Mouse (Mus musculus): ENCODE data around the gene Wdr31. TPM values are rescaled to one million over a fixed set of nuclear protein-coding genes. Genes with fewer than 3 reads are reported as not detected.

The Wdr31 gene
- polyA plus RNA-seq, 1 experiment from 2014 or later: 1.00 TPM

- no peaks in the 10 kb centered on the region for H3K27me3 ChIP-seq (ENCODE audit: insufficient read depth, low read length)
- H3K9me3 ChIP-seq (ENCODE audit: low read length): no peaks in the 10 kb centered on the region
- TF ChIP-seq CTCF (IDR thresholded peaks at IDR 0.05; ENCODE audit: low read depth) (no peak), EP300 (IDR thresholded peaks at IDR 0.05; ENCODE audit: low read depth) (no peak)
- ATAC-seq (peak; percentile 91), DNase-seq (peak; percentile 90)
- H3K4me1 ChIP-seq (ENCODE audit: insufficient read depth): peaks cover 24% of the 10 kb centered on the region
- H3K4me2 ChIP-seq (ENCODE audit: low read depth, low read length): peak overlapping the region; percentile 95
- 2% methylated on average over 38 of the region's 38 CpGs for WGBS (ENCODE audit: insufficient replicate concordance)
- peak overlapping the region; percentile 79 for H3K9ac ChIP-seq (replicated peaks)
- H3K36me3 ChIP-seq (replicated peaks; ENCODE audit: insufficient read depth, low read length): peaks cover 6% of the 10 kb centered on the region; the same call in 1 of the 2 replicates
- H3K4me3 ChIP-seq (ENCODE audit: low read depth, low read length): peak overlapping the region; percentile 84
- peak overlapping the region; percentile 76 for H3K27ac ChIP-seq (ENCODE audit: low read depth)
Observed at GRCm38 (mm10) chr4:62501964-62502732, 31.5 kb upstream of the Wdr31 start.

- H3K4me3 ChIP-seq (ENCODE audit: low read depth, low read length): peak overlapping the region; percentile 84
- H3K4me1 ChIP-seq (ENCODE audit: insufficient read depth): peaks cover 28% of the 10 kb centered on the region
- peak overlapping the region; percentile 79 for H3K9ac ChIP-seq (replicated peaks)
- H3K9me3 ChIP-seq (ENCODE audit: low read length): no peaks in the 10 kb centered on the region
- 0 out of 2 replicates have a peak, but pooled peaks cover 3% of the 10 kb centered on the region for H3K36me3 ChIP-seq (replicated peaks; ENCODE audit: insufficient read depth, low read length)
- H3K27ac ChIP-seq (ENCODE audit: low read depth): peak overlapping the region; percentile 76
- TF ChIP-seq EP300 (IDR thresholded peaks at IDR 0.05; ENCODE audit: low read depth) (no peak), CTCF (IDR thresholded peaks at IDR 0.05; ENCODE audit: low read depth) (no peak)
- H3K27me3 ChIP-seq (ENCODE audit: insufficient read depth, low read length): no peaks in the 10 kb centered on the region
- H3K4me2 ChIP-seq (ENCODE audit: low read depth, low read length): peak overlapping the region; percentile 95
- DNase-seq (no peak), ATAC-seq (peak; percentile 5; the same call in 1 of the 2 replicates)
- WGBS (ENCODE audit: insufficient replicate concordance): 4% methylated on average over 7 of the region's 7 CpGs
Observed at GRCm38 (mm10) chr4:62501534-62501933, 30.8 kb upstream of the Wdr31 start.

- TF ChIP-seq EP300 (IDR thresholded peaks at IDR 0.05; ENCODE audit: low read depth) (no peak), CTCF (IDR thresholded peaks at IDR 0.05; ENCODE audit: low read depth) (no peak)
- Histone ChIP-seq H3K36me3 (replicated peaks; ENCODE audit: insufficient read depth, low read length) (0 out of 2 replicates have a peak, but pooled peaks cover 3% of the 10 kb centered on the region), H3K9ac (replicated peaks) (no peak overlapping the region), H3K9me3 (ENCODE audit: low read length) (no peaks in the 10 kb centered on the region), H3K4me3 (ENCODE audit: low read depth, low read length) (no peak overlapping the region), H3K27ac (ENCODE audit: low read depth) (no peak overlapping the region), H3K4me2 (ENCODE audit: low read depth, low read length) (peak overlapping the region; percentile 95; the same call in 1 of the 2 replicates), H3K4me1 (ENCODE audit: insufficient read depth) (peaks cover 34% of the 10 kb centered on the region), H3K27me3 (ENCODE audit: insufficient read depth, low read length) (no peaks in the 10 kb centered on the region)
- 76% methylated on average over 4 of the region's 4 CpGs for WGBS (ENCODE audit: insufficient replicate concordance)
- no peak for ATAC-seq
- DNase-seq: no peak
Observed at GRCm38 (mm10) chr4:62500799-62501198, 30.1 kb upstream of the Wdr31 start.

GRCm38 (mm10) chr4:62496815-62497214 lies 26.1 kb upstream of the Wdr31 start:
- no peak for TF ChIP-seq EP300 (IDR thresholded peaks at IDR 0.05; ENCODE audit: low read depth)
- TF ChIP-seq CTCF (IDR thresholded peaks at IDR 0.05; ENCODE audit: low read depth): no peak
- peak; percentile 23 for DNase-seq
- no peak overlapping the region for H3K4me3 ChIP-seq (ENCODE audit: low read depth, low read length)
- H3K4me1 ChIP-seq (ENCODE audit: insufficient read depth): peaks cover 14% of the 10 kb centered on the region
- no peaks in the 10 kb centered on the region for H3K9me3 ChIP-seq (ENCODE audit: low read length)
- 46% methylated on average over 8 of the region's 8 CpGs for WGBS (ENCODE audit: insufficient replicate concordance)
- no peak overlapping the region for H3K27ac ChIP-seq (ENCODE audit: low read depth)
- H3K36me3 ChIP-seq (replicated peaks; ENCODE audit: insufficient read depth, low read length): 0 out of 2 replicates have a peak, but pooled peaks cover 3% of the 10 kb centered on the region
- no peak overlapping the region for H3K9ac ChIP-seq (replicated peaks)
- no peak for ATAC-seq
- no peak overlapping the region for H3K4me2 ChIP-seq (ENCODE audit: low read depth, low read length)
- H3K27me3 ChIP-seq (ENCODE audit: insufficient read depth, low read length): no peaks in the 10 kb centered on the region

- Histone ChIP-seq H3K4me2 (ENCODE audit: low read depth, low read length) (no peak overlapping the region), H3K4me3 (ENCODE audit: low read depth, low read length) (no peak overlapping the region), H3K27me3 (ENCODE audit: insufficient read depth, low read length) (no peaks in the 10 kb centered on the region), H3K27ac (ENCODE audit: low read depth) (no peak overlapping the region), H3K9me3 (ENCODE audit: low read length) (no peaks in the 10 kb centered on the region), H3K36me3 (replicated peaks; ENCODE audit: insufficient read depth, low read length) (0 out of 2 replicates have a peak, but pooled peaks cover 3% of the 10 kb centered on the region), H3K9ac (replicated peaks) (no peak overlapping the region), H3K4me1 (ENCODE audit: insufficient read depth) (peaks cover 13% of the 10 kb centered on the region)
- WGBS (ENCODE audit: insufficient replicate concordance): 61% methylated on average over 8 of the region's 8 CpGs
- TF ChIP-seq EP300 (IDR thresholded peaks at IDR 0.05; ENCODE audit: low read depth) (no peak), CTCF (IDR thresholded peaks at IDR 0.05; ENCODE audit: low read depth) (no peak)
- DNase-seq: peak; percentile 20
- 0 out of 2 replicates have a peak, but pooled peaks have one; percentile 31 for ATAC-seq
Observed at GRCm38 (mm10) chr4:62495946-62496345, 25.2 kb upstream of the Wdr31 start.

- Histone ChIP-seq H3K36me3 (replicated peaks; ENCODE audit: insufficient read depth, low read length) (0 out of 2 replicates have a peak, but pooled peaks cover 3% of the 10 kb centered on the region), H3K9ac (replicated peaks) (no peak overlapping the region), H3K4me3 (ENCODE audit: low read depth, low read length) (no peak overlapping the region), H3K27ac (ENCODE audit: low read depth) (no peak overlapping the region), H3K27me3 (ENCODE audit: insufficient read depth, low read length) (no peaks in the 10 kb centered on the region), H3K4me2 (ENCODE audit: low read depth, low read length) (no peak overlapping the region), H3K9me3 (ENCODE audit: low read length) (no peaks in the 10 kb centered on the region), H3K4me1 (ENCODE audit: insufficient read depth) (peaks cover 10% of the 10 kb centered on the region)
- WGBS (ENCODE audit: insufficient replicate concordance): 46% methylated on average over 9 of the region's 9 CpGs
- TF ChIP-seq EP300 (IDR thresholded peaks at IDR 0.05; ENCODE audit: low read depth) (no peak), CTCF (IDR thresholded peaks at IDR 0.05; ENCODE audit: low read depth) (no peak)
- DNase-seq (no peak), ATAC-seq (no peak)
Observed at GRCm38 (mm10) chr4:62494230-62494629, 23.5 kb upstream of the Wdr31 start.

All from liver, postnatal 0 days (tissue).